Mouse (Mus musculus): ENCODE data around the gene Mlh3. TPM values are rescaled to one million over a fixed set of nuclear protein-coding genes. Genes with fewer than 3 reads are reported as not detected.

Mlh3 gene
- polyA plus RNA-seq, 2 experiments, result 8.6 to 12.3 TPM

GRCm38 (mm10) chr12:85292906-85293305 is 22.5 kb upstream of the Mlh3 start:
- Histone ChIP-seq H3K9ac (ENCODE audit: low read depth, low read length, severe bottlenecking) (no peak overlapping the region), H3K27ac (replicated peaks; ENCODE audit: low read depth, low read length) (no peak overlapping the region), H3K9me3 (ENCODE audit: control insufficient read depth, low read length) (peaks cover 9% of the 10 kb centered on the region), H3K4me2 (replicated peaks; ENCODE audit: low read depth, low read length, severe bottlenecking) (no peak overlapping the region), H3K36me3 (ENCODE audit: control insufficient read depth, insufficient read depth, low read length) (no peaks in the 10 kb centered on the region), H3K27me3 (ENCODE audit: control insufficient read depth, insufficient read depth, low read length) (no peaks in the 10 kb centered on the region), H3K4me1 (ENCODE audit: control insufficient read depth, insufficient read depth, low read length) (peaks cover 16% of the 10 kb centered on the region), H3K4me3 (replicated peaks; ENCODE audit: low read length) (no peak overlapping the region)
- no peak for TF ChIP-seq POLR2A (IDR thresholded peaks at IDR 0.05; ENCODE audit: borderline replicate concordance, extremely low read depth, insufficient read depth, insufficient read length)
- ATAC-seq (ENCODE audit: low FRiP score, low read depth) (no peak), DNase-seq (ENCODE audit: low spot score) (no peak)

- Histone ChIP-seq H3K27ac (replicated peaks; ENCODE audit: low read depth, low read length) (no peak overlapping the region), H3K4me1 (ENCODE audit: control insufficient read depth, insufficient read depth, low read length) (peaks cover 10% of the 10 kb centered on the region), H3K9me3 (ENCODE audit: control insufficient read depth, low read length) (peaks cover 9% of the 10 kb centered on the region), H3K9ac (ENCODE audit: low read depth, low read length, severe bottlenecking) (no peak overlapping the region), H3K4me2 (replicated peaks; ENCODE audit: low read depth, low read length, severe bottlenecking) (no peak overlapping the region), H3K27me3 (ENCODE audit: control insufficient read depth, insufficient read depth, low read length) (no peaks in the 10 kb centered on the region), H3K36me3 (ENCODE audit: control insufficient read depth, insufficient read depth, low read length) (no peaks in the 10 kb centered on the region), H3K4me3 (replicated peaks; ENCODE audit: low read length) (no peak overlapping the region)
- ATAC-seq (ENCODE audit: low FRiP score, low read depth) (no peak), DNase-seq (ENCODE audit: low spot score) (no peak)
- TF ChIP-seq POLR2A (IDR thresholded peaks at IDR 0.05; ENCODE audit: borderline replicate concordance, extremely low read depth, insufficient read depth, insufficient read length), result no peak
- WGBS, result 79% methylated on average over 6 of the region's 6 CpGs
These were observed 21.9 kb upstream of the Mlh3 start for GRCm38 (mm10) chr12:85292288-85292687.

- Histone ChIP-seq H3K9ac (ENCODE audit: low read depth, low read length, severe bottlenecking) (no peak overlapping the region), H3K4me2 (replicated peaks; ENCODE audit: low read depth, low read length, severe bottlenecking) (no peak overlapping the region), H3K36me3 (ENCODE audit: control insufficient read depth, insufficient read depth, low read length) (no peaks in the 10 kb centered on the region), H3K27me3 (ENCODE audit: control insufficient read depth, insufficient read depth, low read length) (no peaks in the 10 kb centered on the region), H3K4me3 (replicated peaks; ENCODE audit: low read length) (no peak overlapping the region), H3K9me3 (ENCODE audit: control insufficient read depth, low read length) (peaks cover 9% of the 10 kb centered on the region), H3K27ac (replicated peaks; ENCODE audit: low read depth, low read length) (no peak overlapping the region), H3K4me1 (ENCODE audit: control insufficient read depth, insufficient read depth, low read length) (peaks cover 5% of the 10 kb centered on the region; the same call in 1 of the 2 replicates)
- ATAC-seq (ENCODE audit: low FRiP score, low read depth) (no peak), DNase-seq (ENCODE audit: low spot score) (no peak)
- no peak for TF ChIP-seq POLR2A (IDR thresholded peaks at IDR 0.05; ENCODE audit: borderline replicate concordance, extremely low read depth, insufficient read depth, insufficient read length)
These were observed 21.1 kb upstream of the Mlh3 start for GRCm38 (mm10) chr12:85291541-85291940.

- Histone ChIP-seq H3K36me3 (ENCODE audit: control insufficient read depth, insufficient read depth, low read length) (no peaks in the 10 kb centered on the region), H3K9me3 (ENCODE audit: control insufficient read depth, low read length) (peaks cover 9% of the 10 kb centered on the region), H3K9ac (ENCODE audit: low read depth, low read length, severe bottlenecking) (no peak overlapping the region), H3K27ac (replicated peaks; ENCODE audit: low read depth, low read length) (no peak overlapping the region), H3K4me2 (replicated peaks; ENCODE audit: low read depth, low read length, severe bottlenecking) (no peak overlapping the region), H3K4me1 (ENCODE audit: control insufficient read depth, insufficient read depth, low read length) (peaks cover 5% of the 10 kb centered on the region; the same call in 1 of the 2 replicates), H3K4me3 (replicated peaks; ENCODE audit: low read length) (no peak overlapping the region), H3K27me3 (ENCODE audit: control insufficient read depth, insufficient read depth, low read length) (no peaks in the 10 kb centered on the region)
- TF ChIP-seq POLR2A (IDR thresholded peaks at IDR 0.05; ENCODE audit: borderline replicate concordance, extremely low read depth, insufficient read depth, insufficient read length), result no peak
- 74% methylated on average over 10 of the region's 10 CpGs for WGBS
- no peak for DNase-seq (ENCODE audit: low spot score)
- no peak for ATAC-seq (ENCODE audit: low FRiP score, low read depth)
These were observed 20.2 kb upstream of the Mlh3 start for GRCm38 (mm10) chr12:85290633-85291032.

- H3K4me2 ChIP-seq (replicated peaks; ENCODE audit: low read depth, low read length, severe bottlenecking), result peak overlapping the region; percentile 61
- peak overlapping the region; percentile 78 for H3K27ac ChIP-seq (replicated peaks; ENCODE audit: low read depth, low read length)
- no peak for TF ChIP-seq POLR2A (IDR thresholded peaks at IDR 0.05; ENCODE audit: borderline replicate concordance, extremely low read depth, insufficient read depth, insufficient read length)
- ATAC-seq (ENCODE audit: low FRiP score, low read depth) (0 out of 2 replicates have a peak, but pooled peaks have one; percentile 28), DNase-seq (ENCODE audit: low spot score) (peak; percentile 71)
- H3K27me3 ChIP-seq (ENCODE audit: control insufficient read depth, insufficient read depth, low read length), result no peaks in the 10 kb centered on the region
- H3K36me3 ChIP-seq (ENCODE audit: control insufficient read depth, insufficient read depth, low read length), result no peaks in the 10 kb centered on the region
- WGBS, result 36% methylated on average over 24 of the region's 24 CpGs
- peak overlapping the region; percentile 58; the same call in 1 of the 2 replicates for H3K9ac ChIP-seq (ENCODE audit: low read depth, low read length, severe bottlenecking)
- peak overlapping the region; percentile 41 for H3K4me3 ChIP-seq (replicated peaks; ENCODE audit: low read length)
- H3K4me1 ChIP-seq (ENCODE audit: control insufficient read depth, insufficient read depth, low read length), result peaks cover 5% of the 10 kb centered on the region; the same call in 1 of the 2 replicates
- H3K9me3 ChIP-seq (ENCODE audit: control insufficient read depth, low read length), result peaks cover 6% of the 10 kb centered on the region
These were observed 19.0 kb upstream of the Mlh3 start for GRCm38 (mm10) chr12:85289157-85290000.
